Mouse (Mus musculus): ENCODE measurements around the gene Galt. TPM values are rescaled to one million over a fixed set of nuclear protein-coding genes. Genes with fewer than 3 reads are reported as not detected.
A peak's percentile ranks its signal among the peaks of the same experiment; 100 is the strongest.
"Not testable (repeated sequence)": the region's sequence is repeated elsewhere in the genome, so short reads cannot be mapped to it uniquely, and the experiment has no call there.

Gene Galt
- polyA plus RNA-seq, 1 experiment, result 11.1 TPM

GRCm38 (mm10) chr4:41772946-41773345 is 17.9 kb downstream of the Galt start:
- not testable (repeated sequence) for H3K27ac ChIP-seq (ENCODE audit: control insufficient read depth, insufficient read depth, low read depth, low read length); H3K4me1 ChIP-seq (ENCODE audit: control insufficient read depth, insufficient read depth, low read length); H3K27me3 ChIP-seq (ENCODE audit: control insufficient read depth, insufficient read depth, low read length); H3K36me3 ChIP-seq (ENCODE audit: control insufficient read depth, insufficient read depth, low read length)
- peak overlapping the region; percentile 75 for H3K4me3 ChIP-seq (ENCODE audit: control insufficient read depth, low read depth, low read length)

- H3K27me3 ChIP-seq (ENCODE audit: control insufficient read depth, insufficient read depth, low read length); H3K36me3 ChIP-seq (ENCODE audit: control insufficient read depth, insufficient read depth, low read length); H3K4me1 ChIP-seq (ENCODE audit: control insufficient read depth, insufficient read depth, low read length): not testable (repeated sequence)
- H3K4me3 ChIP-seq (ENCODE audit: control insufficient read depth, low read depth, low read length), result peak overlapping the region; percentile 87
- peak overlapping the region; percentile 76 for H3K27ac ChIP-seq (ENCODE audit: control insufficient read depth, insufficient read depth, low read depth, low read length)
Measured at GRCm38 (mm10) chr4:41773502-41773901, 18.5 kb downstream of the Galt start.

GRCm38 (mm10) chr4:41774002-41774401 is 19.0 kb downstream of the Galt start, which contains the start of gene Ccl27a:
Gene Ccl27a (minus strand): TSS chr4:41774247.
- not testable (repeated sequence) for H3K27me3 ChIP-seq (ENCODE audit: control insufficient read depth, insufficient read depth, low read length); H3K36me3 ChIP-seq (ENCODE audit: control insufficient read depth, insufficient read depth, low read length); H3K4me1 ChIP-seq (ENCODE audit: control insufficient read depth, insufficient read depth, low read length)
- H3K27ac ChIP-seq (ENCODE audit: control insufficient read depth, insufficient read depth, low read depth, low read length), result peak within 1 kb of the TSS; percentile 96
- TF ChIP-seq POLR2A (IDR thresholded peaks at IDR 0.05; ENCODE audit: control insufficient read depth, low read depth, low read length), result peak; percentile 45; the same call in 1 of the 2 replicates
- peak within 1 kb of the TSS; percentile 90 for H3K4me3 ChIP-seq (ENCODE audit: control insufficient read depth, low read depth, low read length)

- peak overlapping the region; percentile 96 for H3K27ac ChIP-seq (ENCODE audit: control insufficient read depth, insufficient read depth, low read depth, low read length)
- not testable (repeated sequence) for H3K27me3 ChIP-seq (ENCODE audit: control insufficient read depth, insufficient read depth, low read length); H3K4me1 ChIP-seq (ENCODE audit: control insufficient read depth, insufficient read depth, low read length); H3K36me3 ChIP-seq (ENCODE audit: control insufficient read depth, insufficient read depth, low read length)
- peak overlapping the region; percentile 90 for H3K4me3 ChIP-seq (ENCODE audit: control insufficient read depth, low read depth, low read length)
Measured at GRCm38 (mm10) chr4:41774506-41774905, 19.5 kb downstream of the Galt start.

- Histone ChIP-seq H3K27ac (ENCODE audit: control insufficient read depth, insufficient read depth, low read depth, low read length) (peak overlapping the region; percentile 72; the same call in 1 of the 2 replicates), H3K4me3 (ENCODE audit: control insufficient read depth, low read depth, low read length) (peak overlapping the region; percentile 87)
- not testable (repeated sequence) for H3K4me1 ChIP-seq (ENCODE audit: control insufficient read depth, insufficient read depth, low read length); H3K36me3 ChIP-seq (ENCODE audit: control insufficient read depth, insufficient read depth, low read length); H3K27me3 ChIP-seq (ENCODE audit: control insufficient read depth, insufficient read depth, low read length)
Measured at GRCm38 (mm10) chr4:41775840-41776239, 20.8 kb downstream of the Galt start.

- H3K27ac ChIP-seq (ENCODE audit: control insufficient read depth, insufficient read depth, low read depth, low read length); H3K36me3 ChIP-seq (ENCODE audit: control insufficient read depth, insufficient read depth, low read length); H3K4me1 ChIP-seq (ENCODE audit: control insufficient read depth, insufficient read depth, low read length); H3K27me3 ChIP-seq (ENCODE audit: control insufficient read depth, insufficient read depth, low read length): not testable (repeated sequence)
- H3K4me3 ChIP-seq (ENCODE audit: control insufficient read depth, low read depth, low read length), result peak overlapping the region; percentile 54; the same call in 1 of the 2 replicates
Measured at GRCm38 (mm10) chr4:41781271-41781670, 26.2 kb downstream of the Galt start.

- not testable (repeated sequence) for H3K36me3 ChIP-seq (ENCODE audit: control insufficient read depth, insufficient read depth, low read length); H3K4me1 ChIP-seq (ENCODE audit: control insufficient read depth, insufficient read depth, low read length); H3K27me3 ChIP-seq (ENCODE audit: control insufficient read depth, insufficient read depth, low read length); H3K27ac ChIP-seq (ENCODE audit: control insufficient read depth, insufficient read depth, low read depth, low read length)
- H3K4me3 ChIP-seq (ENCODE audit: control insufficient read depth, low read depth, low read length), result peak overlapping the region; percentile 54
Measured at GRCm38 (mm10) chr4:41781748-41782485, 26.9 kb downstream of the Galt start.

GRCm38 (mm10) chr4:41782711-41783110 is 27.7 kb downstream of the Galt start:
- H3K4me3 ChIP-seq (ENCODE audit: control insufficient read depth, low read depth, low read length); H3K36me3 ChIP-seq (ENCODE audit: control insufficient read depth, insufficient read depth, low read length); H3K27ac ChIP-seq (ENCODE audit: control insufficient read depth, insufficient read depth, low read depth, low read length); H3K4me1 ChIP-seq (ENCODE audit: control insufficient read depth, insufficient read depth, low read length); H3K27me3 ChIP-seq (ENCODE audit: control insufficient read depth, insufficient read depth, low read length): not testable (repeated sequence)

- not testable (repeated sequence) for H3K4me3 ChIP-seq (ENCODE audit: control insufficient read depth, low read depth, low read length); H3K27ac ChIP-seq (ENCODE audit: control insufficient read depth, insufficient read depth, low read depth, low read length); H3K27me3 ChIP-seq (ENCODE audit: control insufficient read depth, insufficient read depth, low read length); H3K4me1 ChIP-seq (ENCODE audit: control insufficient read depth, insufficient read depth, low read length); H3K36me3 ChIP-seq (ENCODE audit: control insufficient read depth, insufficient read depth, low read length)
Measured at GRCm38 (mm10) chr4:41783197-41783596, 28.2 kb downstream of the Galt start.

Other genes starting within 250 kb of the Galt start
- gene 1110017D15Rik, start 237.9 kb upstream of the Galt start, polyA plus RNA-seq (2012; rRNA removed), result 1,051 and 1,062 TPM in 2 replicates
- gene Fam219a, start 185.7 kb upstream of the Galt start, polyA plus RNA-seq (2012; rRNA removed), result 36.8 and 37.7 TPM in 2 replicates
- gene Dnaic1, start 185.5 kb upstream of the Galt start, polyA plus RNA-seq (2012; rRNA removed), result 86.5 and 89.7 TPM in 2 replicates
- 3.7 and 4.2 TPM in 2 replicates for gene Enho, start 114.9 kb upstream of the Galt start, polyA plus RNA-seq (2012; rRNA removed)
- 3.7 and 4.0 TPM in 2 replicates for gene Cntfr, start 58.1 kb upstream of the Galt start, polyA plus RNA-seq (2012; rRNA removed)
- gene Il11ra1, start 55.2 kb upstream of the Galt start, polyA plus RNA-seq (2012; rRNA removed), result 10.7 and 11.0 TPM in 2 replicates
- 21.8 and 27.5 TPM in 2 replicates for gene Rpp25l, start 41.7 kb upstream of the Galt start, polyA plus RNA-seq (2012; rRNA removed)
- 84.2 and 90.3 TPM in 2 replicates for gene Dctn3, start 32.1 kb upstream of the Galt start, polyA plus RNA-seq (2012; rRNA removed)
- 0.12 and 0.17 TPM in 2 replicates for gene Arid3c, start 24.1 kb upstream of the Galt start, polyA plus RNA-seq (2012; rRNA removed)
- gene Sigmar1, start 929 bp downstream of the Galt start, polyA plus RNA-seq (2012; rRNA removed), result 21.0 and 22.3 TPM in 2 replicates
- 872 and 1,011 TPM in 2 replicates for gene Ccl27a, start 19.0 kb downstream of the Galt start, polyA plus RNA-seq (2012; rRNA removed)
- gene Gm21541, start 148.4 kb downstream of the Galt start, polyA plus RNA-seq (2012; rRNA removed), result not detected in 2 replicates
- gene Gm20878, start 186.3 kb downstream of the Galt start, polyA plus RNA-seq (2012; rRNA removed), result 52.9 and 68.6 TPM in 2 replicates
- 8.9 and 9.7 TPM in 2 replicates for gene Fam205a4, start 210.8 kb downstream of the Galt start, polyA plus RNA-seq (2012; rRNA removed)